26 mouse cellular contexts compared by ENCODE assay signal in the genomic region with DNA sequence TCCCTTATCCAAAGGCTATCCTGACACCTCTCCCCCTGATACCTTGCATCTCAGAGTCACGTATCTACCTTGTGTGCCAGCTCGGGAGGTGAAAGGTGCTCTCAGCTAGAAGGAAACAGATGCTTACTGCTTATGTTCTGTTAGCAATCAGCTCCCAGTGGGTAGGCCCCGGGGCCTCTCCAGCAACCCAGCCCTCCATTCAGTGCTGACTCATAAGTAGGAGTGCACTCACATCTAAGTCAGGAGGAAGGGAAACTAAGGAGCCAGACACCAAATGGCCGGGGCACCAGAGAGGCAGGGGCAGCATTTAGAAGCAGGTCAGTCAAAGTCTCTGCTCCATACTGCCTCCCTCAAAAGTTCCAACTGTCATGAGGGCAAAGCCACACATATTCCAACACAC. TPM values are rescaled to one million over a fixed set of nuclear protein-coding genes. Genes with fewer than 3 reads are reported as not detected.
A peak's percentile ranks its signal among the peaks of the same experiment; 100 is the strongest.
DNase-seq lines count a peak whose midpoint lies in the region; ATAC-seq lines count a peak whose summit lies in the region.
"Had no signal": no experiment of that assay in that cellular context is flagged by ENCODE, and none has a peak within 500 bp of the region (broad histone marks: within the 10 kb centered on the region; RNA-seq: fewer than 3 reads in every experiment).

No protein-coding gene starts in this region.

- no peak overlapping the region for H3K9ac ChIP-seq in forebrain, embryonic 15.5 days (replicated peaks)
- no peak overlapping the region for H3K9ac ChIP-seq in forebrain, embryonic 12.5 days
- no peak overlapping the region for H3K9ac ChIP-seq in kidney, embryonic 15.5 days
- H3K9ac ChIP-seq: embryonic facial prominence, embryonic 13.5 days; heart, embryonic 12.5 days; hindbrain, embryonic 12.5 days; midbrain, embryonic 13.5 days; neural tube, embryonic 12.5 days had no signal

- no peak overlapping the region for H3K4me3 ChIP-seq in forebrain, embryonic 15.5 days
- H3K4me3 ChIP-seq in forebrain, embryonic 12.5 days (replicated peaks) = no peak overlapping the region
- H3K4me3 ChIP-seq in megakaryocyte, embryonic 14.5 days (replicated peaks) = peak overlapping the region; percentile 11
- no peak overlapping the region for H3K4me3 ChIP-seq in kidney, embryonic 15.5 days (replicated peaks)
- H3K4me3 ChIP-seq: embryonic facial prominence, embryonic 13.5 days; heart, embryonic 12.5 days; hindbrain, embryonic 12.5 days; midbrain, embryonic 13.5 days; neural tube, embryonic 12.5 days had no signal

- 0 out of 2 replicates have a peak, but pooled peaks have one; percentile 13 for ATAC-seq in forebrain, embryonic 15.5 days (replicated peaks)
- no peak for ATAC-seq in forebrain, embryonic 12.5 days (ENCODE audit: low FRiP score)
- no peak for ATAC-seq in kidney, embryonic 15.5 days (replicated peaks; ENCODE audit: low FRiP score)
- ATAC-seq: forebrain, embryonic 14.5 days; midbrain, embryonic 13.5 days had no signal

- 87% methylated on average over 4 of the region's 4 CpGs for WGBS in forebrain, embryonic 15.5 days
- WGBS in forebrain, embryonic 12.5 days = 78% methylated on average over 4 of the region's 4 CpGs
- WGBS in kidney, embryonic 15.5 days = 62% methylated on average over 4 of the region's 4 CpGs

- H3K27me3 ChIP-seq in forebrain, embryonic 15.5 days = no peaks in the 10 kb centered on the region
- H3K27me3 ChIP-seq in forebrain, embryonic 12.5 days = no peaks in the 10 kb centered on the region
- H3K27me3 ChIP-seq in megakaryocyte, embryonic 14.5 days (replicated peaks) = peaks cover 4% of the 10 kb centered on the region
- no peaks in the 10 kb centered on the region for H3K27me3 ChIP-seq in kidney, embryonic 15.5 days
- H3K27me3 ChIP-seq: CH12.LX; embryonic facial prominence, embryonic 13.5 days; heart, embryonic 12.5 days; hindbrain, embryonic 12.5 days; midbrain, embryonic 13.5 days; neural tube, embryonic 12.5 days had no signal

- peak; percentile 44 for DNase-seq in 3134 (ENCODE audit: extremely low read depth, insufficient read length, low spot score)
- peak; percentile 60 for DNase-seq in brain, adult 2 months (ENCODE audit: low read depth, low spot score)
- no peak for DNase-seq in B cell, adult 2 months
- no peak for DNase-seq in cerebellum, adult 18-20 months
- DNase-seq: adrenal gland, postnatal 25 days; cerebellum, adult 11 months; cerebellum, postnatal 10 days; gastrocnemius, postnatal 14 days; heart, adult 18-20 months; heart, postnatal 10 days; kidney, adult 2 months; kidney, postnatal 10 days; thymus, adult 18-20 months; thymus, postnatal 36 days had no signal

- H3K4me2 ChIP-seq in forebrain, embryonic 15.5 days (replicated peaks) = no peak overlapping the region
- no peak overlapping the region for H3K4me2 ChIP-seq in forebrain, embryonic 12.5 days
- H3K4me2 ChIP-seq in kidney, embryonic 15.5 days = no peak overlapping the region
- H3K4me2 ChIP-seq: embryonic facial prominence, embryonic 13.5 days; heart, embryonic 12.5 days; hindbrain, embryonic 12.5 days; midbrain, embryonic 13.5 days; neural tube, embryonic 12.5 days had no signal

- peaks cover 12% of the 10 kb centered on the region for H3K36me3 ChIP-seq in forebrain, embryonic 15.5 days
- H3K36me3 ChIP-seq in forebrain, embryonic 12.5 days (replicated peaks) = peaks cover 29% of the 10 kb centered on the region
- peaks cover 45% of the 10 kb centered on the region for H3K36me3 ChIP-seq in megakaryocyte, embryonic 14.5 days (replicated peaks; ENCODE audit: low read length)
- peaks cover 39% of the 10 kb centered on the region for H3K36me3 ChIP-seq in kidney, embryonic 15.5 days

- H3K4me1 ChIP-seq in forebrain, embryonic 15.5 days = no peaks in the 10 kb centered on the region
- H3K4me1 ChIP-seq in forebrain, embryonic 12.5 days = no peaks in the 10 kb centered on the region
- H3K4me1 ChIP-seq in megakaryocyte, embryonic 14.5 days = peaks cover 9% of the 10 kb centered on the region
- H3K4me1 ChIP-seq in kidney, embryonic 15.5 days = peaks cover 27% of the 10 kb centered on the region
- H3K4me1 ChIP-seq: embryonic facial prominence, embryonic 13.5 days; hindbrain, embryonic 12.5 days; midbrain, embryonic 13.5 days; neural tube, embryonic 12.5 days had no signal

- no peak overlapping the region for H3K27ac ChIP-seq in forebrain, embryonic 15.5 days (replicated peaks)
- H3K27ac ChIP-seq in forebrain, embryonic 12.5 days = no peak overlapping the region
- no peak overlapping the region for H3K27ac ChIP-seq in kidney, embryonic 15.5 days
- H3K27ac ChIP-seq: embryonic facial prominence, embryonic 13.5 days; hindbrain, embryonic 12.5 days; midbrain, embryonic 13.5 days; neural tube, embryonic 12.5 days had no signal

- H3K9me3 ChIP-seq in forebrain, embryonic 15.5 days = no peaks in the 10 kb centered on the region
- no peaks in the 10 kb centered on the region for H3K9me3 ChIP-seq in forebrain, embryonic 12.5 days
- no peaks in the 10 kb centered on the region for H3K9me3 ChIP-seq in megakaryocyte, embryonic 14.5 days
- H3K9me3 ChIP-seq in kidney, embryonic 15.5 days (replicated peaks) = no peaks in the 10 kb centered on the region
- H3K9me3 ChIP-seq: embryonic facial prominence, embryonic 13.5 days; G1E; heart, embryonic 12.5 days; hindbrain, embryonic 12.5 days; midbrain, embryonic 13.5 days; neural tube, embryonic 12.5 days had no signal

RNA-seq across cellular contexts. Expression of a gene that starts 22.6 kb away (rescaled TPM):
- 79.1 and 79.9 TPM in 2 replicates for polyA plus RNA-seq in forebrain, embryonic 15.5 days (2015; fragmentation: Nextera tagmentation; extraction: Ambion mirVana)
- 74.0 and 75.4 TPM in 2 replicates for polyA plus RNA-seq in forebrain, embryonic 12.5 days (2016; fragmentation: Nextera tagmentation; extraction: Ambion mirVana)
- polyA plus RNA-seq in megakaryocyte, embryonic 14.5 days (2012; ENCODE audit: insufficient read depth, low replicate concordance) = 2.7 and 6.9 TPM in 2 replicates
- polyA plus RNA-seq in kidney, embryonic 15.5 days (2015; fragmentation: Nextera tagmentation; extraction: Ambion mirVana) = 51.6 and 54.7 TPM in 2 replicates

Comparison
In these comparisons a context has a peak if more than half of its experiments do, and no peak if none do; other contexts are left out.
1. DNase-seq: peak in 3134 (single experiment) and brain, adult 2 months (single experiment); none in B cell, adult 2 months (0 of 2) and cerebellum, adult 18-20 months (0 of 2).